Mouse (Mus musculus) limb, embryonic 15.5 days (tissue): Measurements from ENCODE around the gene Usp40. TPM values are rescaled to one million over a fixed set of nuclear protein-coding genes. Genes with fewer than 3 reads are reported as not detected.
"Not testable (repeated sequence)": the region's sequence is repeated elsewhere in the genome, so short reads cannot be mapped to it uniquely, and the experiment has no call there.

Experiments used
- ATAC-seq: fragments of 200-750 bp; cut with Nextera tagmentation; 2 replicates; pipeline ENCODE4 v1.8.0; 2017; ENCODE audit warnings: low read depth, moderate TSS enrichment; ENCODE audit not compliant: insufficient number of reproducible peaks, low FRiP score, low TSS enrichment
- H3K27ac ChIP-seq: fragments of 300-500 bp; sonication (generic); 2 replicates; pipeline ENCODE4 v1.5.1; 2015; ENCODE audit warnings: moderate library complexity, mild to moderate bottlenecking, inconsistent platforms
- H3K27me3 ChIP-seq: fragments of 300-500 bp; sonication (generic); 2 replicates; pipeline ENCODE4 v1.6.1; 2015; ENCODE audit warnings: inconsistent platforms
- H3K36me3 ChIP-seq: fragments of 300-500 bp; sonication (generic); 2 replicates; pipeline ENCODE4 v1.6.1; 2015; ENCODE audit warnings: inconsistent platforms
- H3K4me1 ChIP-seq: fragments of 300-500 bp; sonication (generic); 2 replicates; pipeline ENCODE4 v1.6.1; 2015; ENCODE audit warnings: inconsistent platforms
- H3K4me2 ChIP-seq: fragments of 300-500 bp; sonication (generic); 2 replicates; pipeline ENCODE4 v1.6.1; 2015; ENCODE audit warnings: mild to moderate bottlenecking, inconsistent platforms
- H3K4me3 ChIP-seq: fragments of 300-500 bp; sonication (generic); 2 replicates; pipeline ENCODE4 v1.5.1; 2015; ENCODE audit warnings: mild to moderate bottlenecking, inconsistent platforms
- H3K9ac ChIP-seq: fragments of 300-500 bp; sonication (generic); 2 replicates; pipeline ENCODE4 v1.6.1; 2015; ENCODE audit warnings: inconsistent platforms
- H3K9me3 ChIP-seq: fragments of 300-500 bp; sonication (generic); 2 replicates; pipeline ENCODE4 v1.6.1; 2016; ENCODE audit warnings: inconsistent platforms
- WGBS: fragments of 180-500 bp; shearing (Covaris S2); methylation state at CpG from one replicate; pipeline ENCODE4 v1.1.7; 2015; 5-methylcytosine and 5-hydroxymethylcytosine counted together
- polyA plus RNA-seq: library from polyadenylated mRNA; unstranded; fragments of >200 nt; fragmentation: Nextera tagmentation; extraction: Ambion mirVana; gene quantifications from 2 replicates; pipeline ENCODE4 v1.2.1, GENCODE M21; 2015

Gene Usp40
- 38.0 and 39.2 TPM in 2 replicates for polyA plus RNA-seq

GRCm38 (mm10) chr1:88008211-88008697 lies at the start of gene Usp40:
Gene Usp40 (minus strand): TSS chr1:88008551.
- peaks cover 6% of the 10 kb centered on the region; the same call in 1 of the 2 replicates for H3K4me1 ChIP-seq
- H3K27me3 ChIP-seq, result no peaks in the 10 kb centered on the region
- peak within 1 kb of the TSS; percentile 95 for H3K27ac ChIP-seq
- H3K9me3 ChIP-seq, result no peaks in the 10 kb centered on the region
- WGBS, result under 1% methylated on average over 45 of the region's 45 CpGs
- H3K36me3 ChIP-seq, result peaks cover 24% of the 10 kb centered on the region
- peak within 1 kb of the TSS; percentile 84 for H3K9ac ChIP-seq
- ATAC-seq, result peak; percentile 90
- peak within 1 kb of the TSS; percentile 68 for H3K4me3 ChIP-seq
- H3K4me2 ChIP-seq, result peak within 1 kb of the TSS; percentile 58

- H3K27me3 ChIP-seq, result no peaks in the 10 kb centered on the region
- no peaks in the 10 kb centered on the region for H3K36me3 ChIP-seq
- no peak for ATAC-seq
- 87% methylated on average over 1 of the region's 1 CpGs for WGBS
- no peaks in the 10 kb centered on the region for H3K4me1 ChIP-seq
- no peak within 1 kb of the TSS for H3K4me2 ChIP-seq
- H3K9me3 ChIP-seq, result no peaks in the 10 kb centered on the region
- H3K9ac ChIP-seq, result no peak within 1 kb of the TSS
- no peak within 1 kb of the TSS for H3K27ac ChIP-seq
- no peak within 1 kb of the TSS for H3K4me3 ChIP-seq
Measured at GRCm38 (mm10) chr1:88055088-88055487, 46.7 kb upstream of the Usp40 start, which contains the start of gene Ugt1a10. Gene Ugt1a10 (plus strand): TSS chr1:88055388.

- WGBS, result 83% methylated on average over 2 of the region's 2 CpGs
- not testable (repeated sequence) for ATAC-seq, H3K36me3 ChIP-seq, H3K9me3 ChIP-seq, H3K4me1 ChIP-seq, H3K27me3 ChIP-seq, H3K4me3 ChIP-seq, H3K9ac ChIP-seq, H3K27ac ChIP-seq, H3K4me2 ChIP-seq
Measured at GRCm38 (mm10) chr1:88047408-88047807, 39.1 kb upstream of the Usp40 start.

- H3K4me2 ChIP-seq, H3K9me3 ChIP-seq, H3K27ac ChIP-seq, H3K4me3 ChIP-seq, H3K9ac ChIP-seq, H3K36me3 ChIP-seq, H3K4me1 ChIP-seq, H3K27me3 ChIP-seq, ATAC-seq: not testable (repeated sequence)
- WGBS, result 66% methylated on average over 4 of the region's 5 CpGs
Measured at GRCm38 (mm10) chr1:88044832-88045437, 36.6 kb upstream of the Usp40 start.

GRCm38 (mm10) chr1:88043044-88043443 lies 34.7 kb upstream of the Usp40 start:
- not testable (repeated sequence) for H3K9ac ChIP-seq, H3K4me2 ChIP-seq, H3K27ac ChIP-seq, ATAC-seq, H3K4me3 ChIP-seq, H3K27me3 ChIP-seq, H3K9me3 ChIP-seq, H3K36me3 ChIP-seq, H3K4me1 ChIP-seq
- 79% methylated on average over 1 of the region's 2 CpGs for WGBS

- H3K9me3 ChIP-seq, H3K27ac ChIP-seq, H3K36me3 ChIP-seq, H3K4me2 ChIP-seq, H3K4me1 ChIP-seq, ATAC-seq, H3K27me3 ChIP-seq, H3K4me3 ChIP-seq, H3K9ac ChIP-seq: not testable (repeated sequence)
- 69% methylated on average over 3 of the region's 3 CpGs for WGBS
Measured at GRCm38 (mm10) chr1:88025244-88025643, 16.9 kb upstream of the Usp40 start.

GRCm38 (mm10) chr1:88015371-88015770 lies 7.0 kb upstream of the Usp40 start:
- Histone ChIP-seq H3K36me3 (no peaks in the 10 kb centered on the region), H3K4me2 (no peak overlapping the region), H3K9me3 (no peaks in the 10 kb centered on the region; the same call in 1 of the 2 replicates), H3K4me1 (no peaks in the 10 kb centered on the region), H3K27me3 (no peaks in the 10 kb centered on the region), H3K9ac (no peak overlapping the region), H3K4me3 (no peak overlapping the region), H3K27ac (no peak overlapping the region)
- 87% methylated on average over 6 of the region's 6 CpGs for WGBS
- no peak for ATAC-seq

- Histone ChIP-seq H3K27me3 (no peaks in the 10 kb centered on the region), H3K4me1 (no peaks in the 10 kb centered on the region), H3K36me3 (no peaks in the 10 kb centered on the region), H3K4me3 (no peak overlapping the region), H3K27ac (no peak overlapping the region), H3K9ac (no peak overlapping the region), H3K9me3 (no peaks in the 10 kb centered on the region; the same call in 1 of the 2 replicates), H3K4me2 (no peak overlapping the region)
- 91% methylated on average over 4 of the region's 4 CpGs for WGBS
- no peak for ATAC-seq
Measured at GRCm38 (mm10) chr1:88014671-88015070, 6.3 kb upstream of the Usp40 start.

- WGBS, result 90% methylated on average over 4 of the region's 4 CpGs
- ATAC-seq, result no peak
- H3K9ac ChIP-seq, result no peak overlapping the region
Measured at GRCm38 (mm10) chr1:88014194-88014593, 5.8 kb upstream of the Usp40 start.

GRCm38 (mm10) chr1:88013726-88014125 lies 5.4 kb upstream of the Usp40 start:
- Histone ChIP-seq H3K9me3 (no peaks in the 10 kb centered on the region; the same call in 1 of the 2 replicates), H3K4me2 (no peak overlapping the region), H3K27me3 (no peaks in the 10 kb centered on the region), H3K4me1 (no peaks in the 10 kb centered on the region), H3K27ac (no peak overlapping the region), H3K4me3 (no peak overlapping the region), H3K36me3 (no peaks in the 10 kb centered on the region), H3K9ac (no peak overlapping the region)
- ATAC-seq, result no peak
- WGBS, result 70% methylated on average over 3 of the region's 3 CpGs

More at GRCm38 (mm10) chr1:88014194-88014593, 5.8 kb upstream of the Usp40 start:
- Histone ChIP-seq H3K4me3 (no peak overlapping the region), H3K9me3 (no peaks in the 10 kb centered on the region; the same call in 1 of the 2 replicates), H3K27me3 (no peaks in the 10 kb centered on the region), H3K4me2 (no peak overlapping the region), H3K27ac (no peak overlapping the region), H3K36me3 (no peaks in the 10 kb centered on the region), H3K4me1 (no peaks in the 10 kb centered on the region)

GRCm38 (mm10) chr1:88009521-88009920 lies 1.2 kb upstream of the Usp40 start:
- WGBS, result 66% methylated on average over 3 of the region's 3 CpGs
- no peak overlapping the region for H3K9ac ChIP-seq
- no peak; the same call in 1 of the 2 replicates for ATAC-seq
- no peak overlapping the region for H3K4me3 ChIP-seq
- H3K4me2 ChIP-seq, result no peak overlapping the region
- H3K27me3 ChIP-seq, result no peaks in the 10 kb centered on the region
- H3K36me3 ChIP-seq, result peaks cover 16% of the 10 kb centered on the region
- no peak overlapping the region for H3K27ac ChIP-seq
- peaks cover 6% of the 10 kb centered on the region; the same call in 1 of the 2 replicates for H3K4me1 ChIP-seq
- no peaks in the 10 kb centered on the region; the same call in 1 of the 2 replicates for H3K9me3 ChIP-seq

GRCm38 (mm10) chr1:88008735-88009134 lies 384 bp upstream of the Usp40 start:
- 42% methylated on average over 4 of the region's 4 CpGs for WGBS
- H3K4me3 ChIP-seq, result peak overlapping the region; percentile 68
- 0 out of 2 replicates have a peak, but pooled peaks have one; percentile 15 for ATAC-seq
- H3K36me3 ChIP-seq, result peaks cover 19% of the 10 kb centered on the region
- peaks cover 6% of the 10 kb centered on the region; the same call in 1 of the 2 replicates for H3K4me1 ChIP-seq
- H3K4me2 ChIP-seq, result peak overlapping the region; percentile 58
- peak overlapping the region; percentile 95 for H3K27ac ChIP-seq
- peak overlapping the region; percentile 84; the same call in 1 of the 2 replicates for H3K9ac ChIP-seq
- no peaks in the 10 kb centered on the region for H3K27me3 ChIP-seq
- no peaks in the 10 kb centered on the region for H3K9me3 ChIP-seq
